Mouse (Mus musculus) skeletal muscle tissue, adult 2 months (tissue): ENCODE measurements at regions not wholly inside any gene's neighbourhood (a gene's known extent, or its start where the extent isn't known, plus 50 kb on each side); places are given as distances from the start of the nearest gene placed in this dataset.
"Not testable (repeated sequence)": the region's sequence is repeated elsewhere in the genome, so short reads cannot be mapped to it uniquely, and the experiment has no call there.

Experiments
- DNase-seq: peaks from one replicate; pipeline ENCODE4 v3.0.0-alpha.2; 2012; ENCODE audit warnings: low read depth, low spot score

GRCm38 (mm10) chr13:75483157-75483915 is 223.2 kb upstream of the Ell2 start:
- DNase-seq = not testable (repeated sequence)

GRCm38 (mm10) chr13:75484252-75484651 is 222.3 kb upstream of the Ell2 start:
- not testable (repeated sequence) for DNase-seq

- DNase-seq = no peak
These were observed 205.0 kb upstream of the Ell2 start for GRCm38 (mm10) chr13:75501530-75501929.

- DNase-seq = no peak
These were observed 203.2 kb upstream of the Ell2 start for GRCm38 (mm10) chr13:75503394-75503793.

- no peak for DNase-seq
These were observed 192.1 kb upstream of the Ell2 start for GRCm38 (mm10) chr13:75514315-75515020.

- no peak for DNase-seq
These were observed 183.0 kb upstream of the Ell2 start for GRCm38 (mm10) chr13:75523293-75524278.

GRCm38 (mm10) chr13:75524481-75524880 is 182.1 kb upstream of the Ell2 start:
- no peak for DNase-seq

GRCm38 (mm10) chr13:75531566-75531965 is 175.0 kb upstream of the Ell2 start:
- peak; percentile 11 for DNase-seq

- DNase-seq = no peak
These were observed 165.1 kb upstream of the Ell2 start for GRCm38 (mm10) chr13:75541446-75541845.

- DNase-seq = peak; percentile 71
These were observed 164.2 kb upstream of the Ell2 start for GRCm38 (mm10) chr13:75542253-75542945.

GRCm38 (mm10) chr13:75542946-75543327 is 163.6 kb upstream of the Ell2 start:
- DNase-seq = no peak

- DNase-seq = no peak
These were observed 163.0 kb upstream of the Ell2 start for GRCm38 (mm10) chr13:75543595-75543994.

GRCm38 (mm10) chr13:75544728-75545127 is 161.8 kb upstream of the Ell2 start:
- DNase-seq = no peak

GRCm38 (mm10) chr13:75547791-75548190 is 158.8 kb upstream of the Ell2 start:
- no peak for DNase-seq

- DNase-seq = no peak
These were observed 127.6 kb upstream of the Ell2 start for GRCm38 (mm10) chr13:75578971-75579370.

- no peak for DNase-seq
These were observed 115.7 kb upstream of the Ell2 start for GRCm38 (mm10) chr13:75590836-75591235.

GRCm38 (mm10) chr13:75596856-75597255 is 109.7 kb upstream of the Ell2 start:
- DNase-seq = no peak

GRCm38 (mm10) chr13:75598186-75598585 is 108.4 kb upstream of the Ell2 start:
- no peak for DNase-seq

GRCm38 (mm10) chr13:75598675-75599074 is 107.9 kb upstream of the Ell2 start:
- DNase-seq = no peak

- no peak for DNase-seq
These were observed 83.3 kb upstream of the Ell2 start for GRCm38 (mm10) chr13:75623229-75623628.

GRCm38 (mm10) chr13:75627405-75627804 is 79.2 kb upstream of the Ell2 start:
- no peak for DNase-seq
